Mouse (Mus musculus) forebrain, embryonic 13.5 days (tissue): ENCODE results near the gene Rab6b. TPM values are rescaled to one million over a fixed set of nuclear protein-coding genes. Genes with fewer than 3 reads are reported as not detected.
A peak's percentile ranks its signal among the peaks of the same experiment; 100 is the strongest.
"Not testable (repeated sequence)": the region's sequence is repeated elsewhere in the genome, so short reads cannot be mapped to it uniquely, and the experiment has no call there.

Experiments used
- ATAC-seq: fragments of 200-750 bp; cut with Nextera tagmentation; 2 replicates; pipeline ENCODE4 v1.8.0; 2017
- H3K27ac ChIP-seq: fragments of 300-500 bp; sonication (generic); 2 replicates; pipeline ENCODE4 v1.5.1; 2015; ENCODE audit warnings: inconsistent platforms, mild to moderate bottlenecking, moderate library complexity
- H3K27me3 ChIP-seq: fragments of 300-500 bp; sonication (generic); 2 replicates; pipeline ENCODE4 v1.6.1; 2015; ENCODE audit warnings: mild to moderate bottlenecking, inconsistent platforms
- H3K36me3 ChIP-seq: fragments of 300-500 bp; sonication (generic); 2 replicates; pipeline ENCODE4 v1.6.1; 2015; ENCODE audit warnings: mild to moderate bottlenecking, inconsistent platforms; ENCODE audit not compliant: poor library complexity, severe bottlenecking
- H3K4me1 ChIP-seq: fragments of 300-500 bp; sonication (generic); 2 replicates; pipeline ENCODE4 v1.6.1; 2015; ENCODE audit warnings: inconsistent platforms
- H3K4me2 ChIP-seq: fragments of 300-500 bp; sonication (generic); 2 replicates; pipeline ENCODE4 v1.6.1; 2015; ENCODE audit warnings: inconsistent platforms, mild to moderate bottlenecking, moderate library complexity
- H3K4me3 ChIP-seq: fragments of 300-500 bp; sonication (generic); 2 replicates; pipeline ENCODE4 v1.5.1; 2015; ENCODE audit warnings: mild to moderate bottlenecking, inconsistent platforms
- H3K9ac ChIP-seq: fragments of 300-500 bp; sonication (generic); 2 replicates; pipeline ENCODE4 v1.6.1; 2015; ENCODE audit warnings: mild to moderate bottlenecking, inconsistent platforms
- H3K9me3 ChIP-seq: fragments of 300-500 bp; sonication (generic); replicated peaks from 2 replicates; pipeline ENCODE4 v1.6.1; 2016; ENCODE audit warnings: inconsistent platforms
- WGBS: fragments of 180-500 bp; shearing (Covaris S2); methylation state at CpG from one replicate; pipeline ENCODE4 v1.1.7; 2015; 5-methylcytosine and 5-hydroxymethylcytosine counted together
- polyA plus RNA-seq: library from polyadenylated mRNA; unstranded; fragments of >200 nt; fragmentation: Nextera tagmentation; extraction: Ambion mirVana; gene quantifications from 2 replicates; pipeline ENCODE4 v1.2.1, GENCODE M21; 2015

Rab6b gene
- polyA plus RNA-seq, 1 experiment from 2014 or later = 38.5 TPM

DNA sequence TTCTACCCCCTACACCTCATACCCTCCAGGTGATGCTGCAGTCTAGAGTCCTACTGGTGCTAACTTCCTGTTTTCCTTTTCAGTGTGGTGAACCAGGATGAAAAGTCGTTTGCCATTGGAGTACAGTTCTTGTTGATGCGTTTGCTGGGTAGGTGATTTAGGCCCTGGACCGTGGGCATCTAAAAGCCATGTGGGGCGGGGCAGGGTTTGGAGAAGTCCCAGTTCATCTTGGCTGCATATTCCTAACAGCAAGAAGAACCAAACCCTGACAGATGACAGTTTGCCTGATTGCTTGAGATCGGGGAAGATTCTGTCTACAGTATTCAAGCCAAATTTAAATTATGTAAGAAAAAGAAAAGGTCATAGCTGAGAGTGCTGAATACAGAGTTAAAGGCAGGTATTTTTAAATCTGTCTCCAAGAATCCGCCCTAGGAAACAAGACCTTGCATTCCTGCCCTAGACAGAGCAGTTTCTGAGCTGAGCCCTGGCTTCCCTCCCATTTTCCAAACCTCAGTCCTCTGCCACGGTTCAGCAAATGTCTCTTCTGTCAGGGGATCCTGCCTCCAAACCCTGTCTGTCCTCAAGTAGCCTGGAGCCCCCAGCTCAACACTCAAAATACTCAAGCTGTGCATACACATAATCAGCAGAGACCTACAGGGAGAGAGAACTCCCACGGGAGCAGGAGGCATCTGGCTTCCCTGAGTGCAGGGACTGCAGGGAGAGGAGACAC is 29.2 kb upstream of the Rab6b start:
- WGBS = 83% methylated on average over 8 of the region's 8 CpGs
- ATAC-seq = no peak
- no peak overlapping the region for H3K4me3 ChIP-seq
- H3K27me3 ChIP-seq = no peaks in the 10 kb centered on the region
- no peak overlapping the region for H3K27ac ChIP-seq
- H3K4me2 ChIP-seq = no peak overlapping the region
- no peaks in the 10 kb centered on the region for H3K36me3 ChIP-seq
- H3K9me3 ChIP-seq = no peaks in the 10 kb centered on the region
- H3K9ac ChIP-seq = no peak overlapping the region
- H3K4me1 ChIP-seq = peaks cover 3% of the 10 kb centered on the region; the same call in 1 of the 2 replicates

DNA sequence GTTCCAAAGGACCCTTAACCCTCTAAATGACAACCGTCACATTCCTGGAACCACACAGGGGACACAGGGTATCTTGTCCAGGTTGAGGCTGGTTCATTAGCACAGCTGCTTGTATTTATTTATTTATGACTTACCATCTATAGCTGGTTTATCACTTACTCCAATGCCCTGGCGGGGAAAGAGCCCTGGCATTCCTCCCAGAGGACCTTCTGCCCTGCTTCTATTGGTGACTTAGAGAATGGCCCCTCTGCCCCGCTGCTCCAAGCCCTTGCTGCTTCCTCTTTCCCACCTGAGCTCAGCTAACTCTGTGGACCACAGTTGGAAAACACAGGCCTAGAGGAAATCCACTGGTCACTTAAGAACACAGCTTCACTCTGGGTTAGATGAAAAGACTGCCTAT is 28.2 kb upstream of the Rab6b start:
- 67% methylated on average over 3 of the region's 3 CpGs for WGBS
- peaks cover 3% of the 10 kb centered on the region; the same call in 1 of the 2 replicates for H3K4me1 ChIP-seq

DNA sequence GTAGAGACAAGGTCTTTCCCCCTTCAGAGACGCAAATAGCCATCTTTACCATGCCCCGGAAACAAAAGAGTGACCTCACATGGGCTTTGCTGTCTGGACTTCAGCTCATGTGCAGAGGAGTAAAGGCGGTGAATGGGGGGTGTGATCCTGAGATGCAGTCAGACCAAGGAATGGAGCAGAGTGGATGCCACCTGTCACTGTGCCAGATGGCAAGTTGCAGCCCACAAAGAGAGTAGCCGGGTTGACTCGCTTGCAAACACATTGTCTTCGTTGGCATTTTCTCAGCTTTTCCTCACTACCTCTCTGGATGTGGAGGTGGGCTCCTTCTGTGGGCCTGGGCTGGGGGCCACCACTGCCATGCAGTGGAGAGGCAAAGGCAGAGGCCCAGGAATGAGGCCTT is 24.9 kb upstream of the Rab6b start:
- H3K27me3 ChIP-seq = no peaks in the 10 kb centered on the region
- WGBS = 78% methylated on average over 6 of the region's 6 CpGs
- H3K9ac ChIP-seq = no peak overlapping the region
- H3K4me3 ChIP-seq = no peak overlapping the region
- H3K4me1 ChIP-seq = peaks cover 3% of the 10 kb centered on the region; the same call in 1 of the 2 replicates
- H3K36me3 ChIP-seq = no peaks in the 10 kb centered on the region
- ATAC-seq = no peak
- no peak overlapping the region for H3K27ac ChIP-seq
- no peaks in the 10 kb centered on the region for H3K9me3 ChIP-seq
- no peak overlapping the region for H3K4me2 ChIP-seq

More for the DNA sequence above, 28.2 kb upstream of the Rab6b start:
- Histone ChIP-seq H3K36me3 (no peaks in the 10 kb centered on the region), H3K4me2 (no peak overlapping the region), H3K27ac (no peak overlapping the region), H3K9ac (no peak overlapping the region), H3K4me3 (no peak overlapping the region), H3K9me3 (no peaks in the 10 kb centered on the region), H3K27me3 (no peaks in the 10 kb centered on the region)
- ATAC-seq = no peak

DNA sequence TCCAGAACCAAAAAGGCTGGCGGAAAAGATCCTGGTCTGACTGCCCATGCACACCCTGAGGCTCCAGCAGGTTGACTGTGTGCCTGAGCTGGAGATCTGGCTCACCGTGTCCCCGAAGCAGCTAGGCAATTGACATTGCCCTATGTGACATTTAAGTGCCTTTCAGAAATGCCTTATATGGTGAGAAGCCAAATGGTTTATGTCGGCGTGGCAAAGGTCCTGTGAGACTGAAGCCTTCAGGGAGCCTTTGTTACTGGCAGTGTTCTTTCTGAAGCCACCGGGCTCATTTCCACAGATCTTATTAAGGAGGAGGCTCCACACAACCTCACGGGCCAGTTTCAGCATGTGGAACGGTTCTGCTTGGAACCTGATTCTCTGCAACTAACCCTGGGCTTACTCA is 24.3 kb upstream of the Rab6b start:
- H3K4me3 ChIP-seq = no peak overlapping the region
- H3K36me3 ChIP-seq = no peaks in the 10 kb centered on the region
- no peaks in the 10 kb centered on the region for H3K9me3 ChIP-seq
- no peaks in the 10 kb centered on the region for H3K27me3 ChIP-seq
- ATAC-seq = no peak
- no peak overlapping the region for H3K4me2 ChIP-seq
- peaks cover 4% of the 10 kb centered on the region; the same call in 1 of the 2 replicates for H3K4me1 ChIP-seq
- H3K27ac ChIP-seq = no peak overlapping the region
- 87% methylated on average over 8 of the region's 8 CpGs for WGBS
- H3K9ac ChIP-seq = no peak overlapping the region

DNA sequence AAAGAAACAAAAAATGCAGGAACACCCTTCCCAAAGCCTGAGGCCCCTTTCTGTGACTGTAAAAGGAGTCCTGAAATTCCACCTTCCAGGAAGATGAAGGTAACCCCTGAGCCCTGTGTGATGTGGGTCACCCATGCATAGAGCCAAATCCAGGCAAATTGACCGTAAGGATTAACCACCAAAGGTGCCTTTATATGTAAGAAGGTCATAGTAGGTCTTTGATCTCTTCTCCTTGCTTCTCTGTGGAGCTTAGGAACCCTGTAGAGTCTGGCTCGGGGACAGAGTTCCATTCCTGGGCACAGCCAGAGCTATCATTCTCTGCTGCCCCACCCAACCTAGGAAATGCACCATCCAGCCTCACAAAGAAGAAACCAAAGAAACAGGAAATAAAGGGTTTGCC is 22.9 kb upstream of the Rab6b start:
- Histone ChIP-seq H3K36me3 (no peaks in the 10 kb centered on the region), H3K4me3 (no peak overlapping the region), H3K9ac (no peak overlapping the region), H3K9me3 (no peaks in the 10 kb centered on the region), H3K4me2 (no peak overlapping the region), H3K4me1 (peaks cover 8% of the 10 kb centered on the region; the same call in 1 of the 2 replicates), H3K27me3 (no peaks in the 10 kb centered on the region), H3K27ac (no peak overlapping the region)
- WGBS = 30% methylated on average over 2 of the region's 2 CpGs
- no peak for ATAC-seq

DNA sequence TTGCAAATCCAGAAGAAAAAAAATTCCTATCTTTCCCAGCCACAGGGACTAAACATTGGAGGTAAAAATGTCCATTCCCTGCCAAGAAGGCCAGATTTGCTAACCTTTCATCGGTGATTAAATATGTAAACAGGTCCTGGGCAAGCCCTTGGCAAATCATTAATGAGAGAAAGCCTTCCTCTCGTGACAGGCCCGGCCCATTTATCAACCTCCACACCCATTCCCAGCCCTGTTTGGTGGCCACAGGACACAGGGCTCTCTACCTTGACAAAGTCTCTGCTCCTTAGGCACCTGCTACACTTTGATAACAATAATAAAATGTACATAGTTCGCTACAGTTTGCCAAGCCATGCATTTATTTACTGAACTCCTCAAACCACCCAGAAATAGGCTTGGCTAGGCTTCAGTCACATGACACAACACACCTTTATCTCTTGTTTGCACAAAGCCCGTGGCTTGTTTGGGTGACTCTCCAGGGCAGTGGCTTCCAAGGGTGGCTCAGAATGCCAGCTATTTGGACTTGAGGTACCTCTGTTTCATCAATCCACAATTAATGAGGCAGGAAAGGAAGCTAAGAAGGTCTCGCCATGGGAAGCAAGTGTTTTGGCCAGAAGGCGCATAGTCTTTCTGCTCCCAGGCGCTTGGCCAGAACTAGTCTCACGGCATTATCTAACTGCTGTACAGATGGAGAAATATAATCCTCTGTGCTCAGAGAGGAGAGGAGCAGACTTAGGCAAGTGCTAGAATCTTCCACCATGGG is 21.3 kb upstream of the Rab6b start:
- H3K4me3 ChIP-seq = no peak overlapping the region
- 76% methylated on average over 9 of the region's 9 CpGs for WGBS

DNA sequence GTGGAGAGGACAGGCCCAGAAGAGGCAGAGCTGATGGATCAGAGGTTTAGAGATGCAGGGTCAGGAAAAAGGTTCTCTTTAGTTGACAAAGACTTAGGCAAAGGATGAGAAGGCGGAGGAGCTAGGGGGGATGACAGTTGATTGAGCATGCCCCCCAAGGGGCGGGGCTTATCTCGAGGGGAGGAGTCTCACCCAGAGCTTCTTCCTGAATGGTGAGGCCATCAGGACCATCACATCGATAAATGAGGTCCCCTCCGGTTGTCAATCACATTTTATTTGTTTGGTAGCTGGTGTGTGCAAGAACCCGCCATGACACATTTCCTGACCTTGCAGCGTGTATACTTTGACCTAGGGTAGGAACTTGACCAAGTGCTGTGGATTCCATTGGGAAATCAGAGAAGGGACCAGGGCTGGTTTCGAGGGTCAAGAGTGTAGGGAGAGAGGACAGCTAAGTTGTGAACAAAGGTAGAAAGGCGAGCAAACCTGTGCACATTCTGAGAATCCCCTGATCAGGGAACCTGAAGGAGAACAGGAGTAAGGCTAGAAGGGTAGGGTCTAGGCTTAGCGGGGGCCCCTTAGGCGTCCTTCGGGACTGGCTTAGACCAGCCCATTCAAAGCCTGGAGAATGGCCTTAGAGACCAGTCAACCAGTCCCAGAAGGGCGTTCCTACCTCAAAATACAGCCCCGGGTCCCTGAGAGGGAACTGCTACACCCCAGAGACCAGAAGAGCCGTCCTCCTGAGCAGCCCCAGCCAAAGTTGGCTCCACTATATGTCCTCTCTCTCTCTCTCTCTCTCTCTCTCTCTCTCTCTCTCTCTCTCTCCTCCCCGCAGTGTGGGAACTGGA is 20.3 kb upstream of the Rab6b start:
- no peak overlapping the region for H3K4me3 ChIP-seq
- no peaks in the 10 kb centered on the region for H3K9me3 ChIP-seq
- 82% methylated on average over 16 of the region's 16 CpGs for WGBS
- H3K9ac ChIP-seq = no peak overlapping the region
- no peak overlapping the region for H3K4me2 ChIP-seq
- 0 out of 2 replicates have a peak, but pooled peaks have one; percentile 21 for ATAC-seq
- no peaks in the 10 kb centered on the region for H3K27me3 ChIP-seq
- H3K4me1 ChIP-seq = peaks cover 8% of the 10 kb centered on the region; the same call in 1 of the 2 replicates
- no peak overlapping the region for H3K27ac ChIP-seq
- H3K36me3 ChIP-seq = no peaks in the 10 kb centered on the region

More for the DNA sequence above, 21.3 kb upstream of the Rab6b start:
- no peaks in the 10 kb centered on the region for H3K36me3 ChIP-seq
- H3K27ac ChIP-seq = no peak overlapping the region
- no peak overlapping the region for H3K4me2 ChIP-seq
- peaks cover 8% of the 10 kb centered on the region; the same call in 1 of the 2 replicates for H3K4me1 ChIP-seq
- no peak for ATAC-seq
- no peak overlapping the region for H3K9ac ChIP-seq
- H3K27me3 ChIP-seq = no peaks in the 10 kb centered on the region
- H3K9me3 ChIP-seq = no peaks in the 10 kb centered on the region

DNA sequence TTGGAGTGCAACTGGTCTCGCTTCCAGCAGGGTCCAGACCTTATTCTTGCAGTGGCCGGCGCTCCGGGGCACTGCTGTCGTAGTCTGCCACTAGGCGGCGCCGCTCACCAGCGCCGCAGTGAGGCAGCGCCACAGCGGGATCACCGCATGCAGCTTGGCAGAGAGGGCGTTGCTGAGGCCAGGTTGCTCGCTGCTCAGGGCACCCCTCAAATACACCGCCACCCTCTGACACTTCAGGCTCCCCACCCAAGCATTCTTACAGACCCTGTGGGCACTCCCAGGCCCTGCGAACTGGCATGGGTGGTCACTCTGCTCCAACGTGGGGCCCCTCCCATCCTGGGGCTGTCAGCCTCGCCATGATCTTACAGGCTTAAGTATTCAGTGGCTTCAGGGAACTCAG is 19.3 kb upstream of the Rab6b start:
- H3K27me3 ChIP-seq = no peaks in the 10 kb centered on the region
- H3K9me3 ChIP-seq = no peaks in the 10 kb centered on the region
- peak overlapping the region; percentile 48 for H3K4me3 ChIP-seq
- H3K27ac ChIP-seq = no peak overlapping the region
- ATAC-seq = peak; percentile 93
- peak overlapping the region; percentile 69 for H3K9ac ChIP-seq
- H3K36me3 ChIP-seq = no peaks in the 10 kb centered on the region
- WGBS = 0% methylated on average over 19 of the region's 19 CpGs
- 0 out of 2 replicates have a peak, but pooled peaks cover 5% of the 10 kb centered on the region for H3K4me1 ChIP-seq
- H3K4me2 ChIP-seq = peak overlapping the region; percentile 83

DNA sequence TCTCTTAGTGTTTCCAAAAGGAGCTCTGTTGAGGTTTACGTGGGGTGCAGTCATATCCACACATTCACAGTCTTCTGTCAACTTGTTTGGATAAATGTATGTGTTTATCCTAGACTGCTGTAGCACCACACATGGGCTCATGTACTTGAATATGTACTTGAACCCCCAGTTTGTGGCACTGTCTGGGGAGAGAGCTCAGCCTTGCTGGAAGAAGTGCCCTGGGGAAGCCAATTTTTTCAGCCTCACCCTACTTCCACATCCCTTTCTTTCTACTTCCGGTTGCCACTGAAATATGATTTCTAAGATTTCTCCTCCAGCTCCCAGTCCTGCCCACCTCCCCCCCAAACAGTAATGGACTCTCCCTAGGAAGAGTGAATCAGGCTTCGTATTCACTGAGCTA is 17.9 kb upstream of the Rab6b start:
- no peaks in the 10 kb centered on the region for H3K9me3 ChIP-seq
- H3K4me2 ChIP-seq = no peak overlapping the region
- ATAC-seq = no peak
- H3K27me3 ChIP-seq = no peaks in the 10 kb centered on the region
- 0 out of 2 replicates have a peak, but pooled peaks cover 5% of the 10 kb centered on the region for H3K4me1 ChIP-seq
- no peaks in the 10 kb centered on the region for H3K36me3 ChIP-seq
- H3K9ac ChIP-seq = no peak overlapping the region
- WGBS = 84% methylated on average over 3 of the region's 3 CpGs
- no peak overlapping the region for H3K4me3 ChIP-seq
- no peak overlapping the region for H3K27ac ChIP-seq

DNA sequence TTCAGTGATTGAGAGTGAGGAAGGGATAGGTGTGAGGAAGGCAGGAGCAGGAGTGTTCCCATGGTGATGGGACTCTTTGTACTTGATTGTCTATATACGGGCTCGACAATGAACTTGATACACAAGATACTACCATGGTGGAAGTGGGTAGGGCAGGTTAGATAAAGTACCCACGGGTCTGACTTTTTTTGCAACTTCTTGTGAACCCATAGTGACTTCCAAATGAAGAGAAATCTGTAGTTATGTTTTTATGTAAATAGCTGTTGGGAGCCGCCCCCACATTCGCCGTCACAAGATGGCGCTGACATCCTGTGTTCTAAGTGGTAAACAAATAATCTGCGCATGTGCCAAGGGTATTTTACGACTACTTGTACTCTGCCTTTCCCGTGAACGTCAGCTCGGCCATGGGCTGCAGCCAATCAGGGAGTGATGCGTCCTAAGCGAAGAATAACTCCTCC is 3.2 kb upstream of the Rab6b start:
- WGBS = 17% methylated on average over 7 of the region's 14 CpGs
- not testable (repeated sequence) for H3K9ac ChIP-seq, H3K27me3 ChIP-seq, H3K36me3 ChIP-seq, H3K9me3 ChIP-seq, H3K27ac ChIP-seq
- Histone ChIP-seq H3K4me1 (peaks cover 28% of the 10 kb centered on the region), H3K4me2 (peak overlapping the region; percentile 56), H3K4me3 (peak overlapping the region; percentile 44)
- peak; percentile 68 for ATAC-seq

DNA sequence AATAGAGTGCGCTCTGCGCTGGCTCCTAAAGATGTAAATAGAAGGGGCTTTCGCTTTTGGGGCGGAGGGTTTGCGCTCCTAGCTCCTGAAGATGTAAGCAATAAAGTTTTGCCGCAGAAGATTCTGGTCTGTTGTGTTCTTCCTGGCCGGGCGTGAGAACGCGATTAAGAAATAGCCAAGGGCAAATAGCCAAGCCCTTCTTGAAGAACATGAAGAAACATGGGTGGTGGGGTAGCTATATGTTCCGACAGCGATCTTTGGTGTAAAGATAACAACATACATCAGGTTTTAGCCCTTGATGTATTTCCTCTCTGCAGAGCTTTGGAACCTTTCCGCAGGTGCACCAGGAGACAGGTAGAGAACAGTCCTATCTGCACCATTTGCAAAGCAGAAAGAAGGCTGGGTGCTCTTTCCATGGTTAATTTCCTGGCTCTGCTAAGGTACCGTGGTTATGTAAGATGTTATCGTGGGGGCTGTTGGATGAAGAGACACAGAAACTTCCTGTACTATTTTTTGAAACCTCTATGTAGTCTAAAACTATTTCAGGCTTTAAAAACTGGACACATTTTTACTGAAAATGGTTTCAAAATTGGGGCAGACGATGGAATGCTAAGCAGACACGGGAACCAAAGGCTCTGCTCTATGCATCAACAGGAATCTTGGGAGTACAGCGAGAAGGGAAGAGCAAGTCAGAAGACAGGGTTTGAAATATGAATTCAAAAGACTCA is 2.5 kb upstream of the Rab6b start:
- no peaks in the 10 kb centered on the region for H3K9me3 ChIP-seq
- peak overlapping the region; percentile 44 for H3K4me3 ChIP-seq
- H3K36me3 ChIP-seq = no peaks in the 10 kb centered on the region
- H3K4me1 ChIP-seq = peaks cover 35% of the 10 kb centered on the region
- H3K9ac ChIP-seq = peak overlapping the region; percentile 60
- peaks cover 9% of the 10 kb centered on the region for H3K27me3 ChIP-seq
- H3K27ac ChIP-seq = no peak overlapping the region
- WGBS = 38% methylated on average over 18 of the region's 18 CpGs
- no peak for ATAC-seq
- peak overlapping the region; percentile 71 for H3K4me2 ChIP-seq
